Mouse (Mus musculus): ENCODE data around the gene Amfr. TPM values are rescaled to one million over a fixed set of nuclear protein-coding genes. Genes with fewer than 3 reads are reported as not detected.
"Not testable (repeated sequence)": the region's sequence is repeated elsewhere in the genome, so short reads cannot be mapped to it uniquely, and the experiment has no call there.

The Amfr gene
- polyA plus RNA-seq, 1 experiment from 2014 or later: 60.2 TPM

GRCm38 (mm10) chr8:94036944-94037524 lies 24.4 kb upstream of the Amfr start, which contains the start of the genes Nudt21 and Ogfod1:
Gene Nudt21, minus strand, starts transcription at chr8:94037031.
Gene Ogfod1, plus strand, starts transcription at chr8:94037198.
- Histone ChIP-seq H3K4me3 (ENCODE audit: low read depth, low read length) (peak within 1 kb of the TSS; percentile 94), H3K4me2 (ENCODE audit: low read depth, low read length) (peak within 1 kb of the TSS; percentile 81), H3K27me3 (ENCODE audit: insufficient read depth, low read length) (no peaks in the 10 kb centered on the region), H3K9ac (replicated peaks) (peak within 1 kb of the TSS; percentile 77), H3K36me3 (replicated peaks; ENCODE audit: insufficient read depth, low read length) (no peaks in the 10 kb centered on the region), H3K9me3 (ENCODE audit: low read length) (no peaks in the 10 kb centered on the region), H3K27ac (ENCODE audit: low read depth) (peak within 1 kb of the TSS; percentile 88), H3K4me1 (ENCODE audit: insufficient read depth) (peaks cover 27% of the 10 kb centered on the region)
- no peak for TF ChIP-seq CTCF (IDR thresholded peaks at IDR 0.05; ENCODE audit: low read depth)
- TF ChIP-seq EP300 (IDR thresholded peaks at IDR 0.05; ENCODE audit: low read depth): peak; percentile 15; the same call in 1 of the 2 replicates
- DNase-seq (peak; percentile 95), ATAC-seq (peak; percentile 95)
- WGBS (ENCODE audit: insufficient replicate concordance): under 1% methylated on average over 41 of the region's 41 CpGs

GRCm38 (mm10) chr8:94036541-94036940 lies 23.9 kb upstream of the Amfr start:
- peak; percentile 82 for DNase-seq
- peak; percentile 80 for ATAC-seq
- under 1% methylated on average over 22 of the region's 32 CpGs for WGBS (ENCODE audit: insufficient replicate concordance)
- H3K27me3 ChIP-seq (ENCODE audit: insufficient read depth, low read length); H3K36me3 ChIP-seq (replicated peaks; ENCODE audit: insufficient read depth, low read length); H3K9me3 ChIP-seq (ENCODE audit: low read length): not testable (repeated sequence)
- TF ChIP-seq EP300 (IDR thresholded peaks at IDR 0.05; ENCODE audit: low read depth): 0 out of 2 replicates have a peak, but pooled peaks have one; percentile 5
- H3K4me2 ChIP-seq (ENCODE audit: low read depth, low read length): peak overlapping the region; percentile 73
- peak overlapping the region; percentile 68 for H3K9ac ChIP-seq (replicated peaks)
- H3K4me1 ChIP-seq (ENCODE audit: insufficient read depth): peaks cover 27% of the 10 kb centered on the region
- peak overlapping the region; percentile 88 for H3K27ac ChIP-seq (ENCODE audit: low read depth)
- H3K4me3 ChIP-seq (ENCODE audit: low read depth, low read length): peak overlapping the region; percentile 94

GRCm38 (mm10) chr8:94035200-94035599 lies 22.6 kb upstream of the Amfr start:
- TF ChIP-seq CTCF (IDR thresholded peaks at IDR 0.05; ENCODE audit: low read depth) (no peak), EP300 (IDR thresholded peaks at IDR 0.05; ENCODE audit: low read depth) (no peak)
- H3K4me2 ChIP-seq (ENCODE audit: low read depth, low read length): peak overlapping the region; percentile 73
- WGBS (ENCODE audit: insufficient replicate concordance): 40% methylated on average over 5 of the region's 5 CpGs
- H3K9me3 ChIP-seq (ENCODE audit: low read length): no peaks in the 10 kb centered on the region
- DNase-seq: no peak
- peak overlapping the region; percentile 68 for H3K9ac ChIP-seq (replicated peaks)
- peak overlapping the region; percentile 88; the same call in 1 of the 2 replicates for H3K27ac ChIP-seq (ENCODE audit: low read depth)
- no peak for ATAC-seq
- H3K4me3 ChIP-seq (ENCODE audit: low read depth, low read length): peak overlapping the region; percentile 94
- peaks cover 13% of the 10 kb centered on the region for H3K36me3 ChIP-seq (replicated peaks; ENCODE audit: insufficient read depth, low read length)
- peaks cover 27% of the 10 kb centered on the region for H3K4me1 ChIP-seq (ENCODE audit: insufficient read depth)
- H3K27me3 ChIP-seq (ENCODE audit: insufficient read depth, low read length): no peaks in the 10 kb centered on the region

- H3K4me3 ChIP-seq (ENCODE audit: low read depth, low read length): no peak overlapping the region
- no peak overlapping the region for H3K9ac ChIP-seq (replicated peaks)
Observed at GRCm38 (mm10) chr8:94033601-94034000, 21.0 kb upstream of the Amfr start.

GRCm38 (mm10) chr8:94029701-94030100 lies 17.1 kb upstream of the Amfr start:
- no peak overlapping the region for H3K4me3 ChIP-seq (ENCODE audit: low read depth, low read length)
- H3K9me3 ChIP-seq (ENCODE audit: low read length): no peaks in the 10 kb centered on the region
- no peak overlapping the region for H3K27ac ChIP-seq (ENCODE audit: low read depth)
- peaks cover 18% of the 10 kb centered on the region for H3K4me1 ChIP-seq (ENCODE audit: insufficient read depth)
- H3K4me2 ChIP-seq (ENCODE audit: low read depth, low read length): no peak overlapping the region
- WGBS (ENCODE audit: insufficient replicate concordance): 94% methylated on average over 9 of the region's 9 CpGs
- ATAC-seq (no peak), DNase-seq (no peak)
- no peaks in the 10 kb centered on the region for H3K27me3 ChIP-seq (ENCODE audit: insufficient read depth, low read length)
- H3K36me3 ChIP-seq (replicated peaks; ENCODE audit: insufficient read depth, low read length): peaks cover 63% of the 10 kb centered on the region
- TF ChIP-seq CTCF (IDR thresholded peaks at IDR 0.05; ENCODE audit: low read depth) (no peak), EP300 (IDR thresholded peaks at IDR 0.05; ENCODE audit: low read depth) (no peak)
- H3K9ac ChIP-seq (replicated peaks): no peak overlapping the region

More at GRCm38 (mm10) chr8:94033601-94034000, 21.0 kb upstream of the Amfr start:
- TF ChIP-seq CTCF (IDR thresholded peaks at IDR 0.05; ENCODE audit: low read depth) (no peak), EP300 (IDR thresholded peaks at IDR 0.05; ENCODE audit: low read depth) (no peak)
- H3K9me3 ChIP-seq (ENCODE audit: low read length): no peaks in the 10 kb centered on the region
- peaks cover 27% of the 10 kb centered on the region for H3K36me3 ChIP-seq (replicated peaks; ENCODE audit: insufficient read depth, low read length)
- H3K27ac ChIP-seq (ENCODE audit: low read depth): 0 out of 2 replicates have a peak overlapping the region, but pooled peaks have one; percentile 3
- no peak for ATAC-seq
- peaks cover 27% of the 10 kb centered on the region for H3K4me1 ChIP-seq (ENCODE audit: insufficient read depth)
- no peak for DNase-seq
- H3K4me2 ChIP-seq (ENCODE audit: low read depth, low read length): 0 out of 2 replicates have a peak overlapping the region, but pooled peaks have one; percentile 73
- 89% methylated on average over 3 of the region's 3 CpGs for WGBS (ENCODE audit: insufficient replicate concordance)
- no peaks in the 10 kb centered on the region for H3K27me3 ChIP-seq (ENCODE audit: insufficient read depth, low read length)

- Histone ChIP-seq H3K36me3 (replicated peaks; ENCODE audit: insufficient read depth, low read length) (peaks cover 77% of the 10 kb centered on the region), H3K27me3 (ENCODE audit: insufficient read depth, low read length) (no peaks in the 10 kb centered on the region), H3K9ac (replicated peaks) (no peak overlapping the region), H3K4me2 (ENCODE audit: low read depth, low read length) (no peak overlapping the region), H3K27ac (ENCODE audit: low read depth) (no peak overlapping the region), H3K9me3 (ENCODE audit: low read length) (no peaks in the 10 kb centered on the region), H3K4me3 (ENCODE audit: low read depth, low read length) (no peak overlapping the region), H3K4me1 (ENCODE audit: insufficient read depth) (no peaks in the 10 kb centered on the region)
- WGBS (ENCODE audit: insufficient replicate concordance): 90% methylated on average over 6 of the region's 6 CpGs
- TF ChIP-seq EP300 (IDR thresholded peaks at IDR 0.05; ENCODE audit: low read depth) (no peak), CTCF (IDR thresholded peaks at IDR 0.05; ENCODE audit: low read depth) (no peak)
- no peak for ATAC-seq
- no peak for DNase-seq
Observed at GRCm38 (mm10) chr8:94023916-94024315, 11.3 kb upstream of the Amfr start.
